ENCODE assay signal across 8 mouse cellular contexts in genomic region chr4:126601597-126602444, GRCm38 (mm10). TPM values are rescaled to one million over a fixed set of nuclear protein-coding genes. Genes with fewer than 3 reads are reported as not detected.
DNase-seq lines count a peak whose midpoint lies in the region; ATAC-seq lines count a peak whose summit lies in the region.

No protein-coding gene starts in this region.

- 20% methylated on average over 20 of the region's 22 CpGs for WGBS in heart, embryonic 13.5 days
- WGBS in embryonic facial prominence, embryonic 12.5 days: 24% methylated on average over 21 of the region's 22 CpGs
- WGBS in hindbrain, embryonic 14.5 days: 22% methylated on average over 19 of the region's 22 CpGs
- 20% methylated on average over 19 of the region's 22 CpGs for WGBS in midbrain, embryonic 13.5 days

- peak overlapping the region; percentile 65 for H3K9ac ChIP-seq in heart, embryonic 13.5 days
- H3K9ac ChIP-seq in embryonic facial prominence, embryonic 12.5 days: peak overlapping the region; percentile 24; the same call in 1 of the 2 replicates
- H3K9ac ChIP-seq in hindbrain, embryonic 14.5 days: peak overlapping the region; percentile 0; the same call in 1 of the 2 replicates
- H3K9ac ChIP-seq in midbrain, embryonic 13.5 days (replicated peaks): no peak overlapping the region

- H3K9me3 ChIP-seq in heart, embryonic 13.5 days: no peaks in the 10 kb centered on the region
- H3K9me3 ChIP-seq in embryonic facial prominence, embryonic 12.5 days: no peaks in the 10 kb centered on the region
- H3K9me3 ChIP-seq in hindbrain, embryonic 14.5 days (ENCODE audit: control insufficient read depth, low read length): no peaks in the 10 kb centered on the region
- no peaks in the 10 kb centered on the region for H3K9me3 ChIP-seq in midbrain, embryonic 13.5 days

- H3K27ac ChIP-seq in heart, embryonic 13.5 days (replicated peaks): no peak overlapping the region
- peak overlapping the region; percentile 66; the same call in 1 of the 2 replicates for H3K27ac ChIP-seq in embryonic facial prominence, embryonic 12.5 days
- no peak overlapping the region for H3K27ac ChIP-seq in hindbrain, embryonic 14.5 days
- 0 out of 2 replicates have a peak overlapping the region, but pooled peaks have one; percentile 17 for H3K27ac ChIP-seq in midbrain, embryonic 13.5 days

- no peaks in the 10 kb centered on the region for H3K36me3 ChIP-seq in heart, embryonic 13.5 days
- H3K36me3 ChIP-seq in embryonic facial prominence, embryonic 12.5 days: no peaks in the 10 kb centered on the region
- no peaks in the 10 kb centered on the region for H3K36me3 ChIP-seq in hindbrain, embryonic 14.5 days (replicated peaks; ENCODE audit: control insufficient read depth, insufficient read depth)
- H3K36me3 ChIP-seq in midbrain, embryonic 13.5 days: no peaks in the 10 kb centered on the region

- peaks cover 10% of the 10 kb centered on the region for H3K4me1 ChIP-seq in heart, embryonic 13.5 days
- H3K4me1 ChIP-seq in embryonic facial prominence, embryonic 12.5 days: peaks cover 10% of the 10 kb centered on the region
- peaks cover 9% of the 10 kb centered on the region; the same call in 1 of the 2 replicates for H3K4me1 ChIP-seq in hindbrain, embryonic 14.5 days (replicated peaks; ENCODE audit: control insufficient read depth, insufficient read depth, low read length)
- peaks cover 29% of the 10 kb centered on the region for H3K4me1 ChIP-seq in midbrain, embryonic 13.5 days (replicated peaks)

- no peak for DNase-seq in heart, adult 9 months (ENCODE audit: low spot score in 2 of 2)
- peak; percentile 59 for DNase-seq in hindbrain, embryonic 14.5 days (ENCODE audit: low spot score)
- peak; percentile 36 for DNase-seq in layer of hippocampus, postnatal 14 days (ENCODE audit: low spot score in 2 of 2)
- DNase-seq in c-Kit-positive CD71-positive TER-119-positive erythroid progenitor cells, embryonic 14.5 days (ENCODE audit: low spot score): no peak

- peak overlapping the region; percentile 21 for H3K4me3 ChIP-seq in heart, embryonic 13.5 days
- H3K4me3 ChIP-seq in embryonic facial prominence, embryonic 12.5 days: 0 out of 2 replicates have a peak overlapping the region, but pooled peaks have one; percentile 7
- H3K4me3 ChIP-seq in hindbrain, embryonic 14.5 days (replicated peaks; ENCODE audit: low read length): no peak overlapping the region
- no peak overlapping the region for H3K4me3 ChIP-seq in midbrain, embryonic 13.5 days (replicated peaks)

- H3K27me3 ChIP-seq in heart, embryonic 13.5 days (replicated peaks): no peaks in the 10 kb centered on the region
- 0 out of 2 replicates have a peak, but pooled peaks cover 2% of the 10 kb centered on the region for H3K27me3 ChIP-seq in embryonic facial prominence, embryonic 12.5 days
- peaks cover 40% of the 10 kb centered on the region for H3K27me3 ChIP-seq in hindbrain, embryonic 14.5 days (ENCODE audit: control insufficient read depth, insufficient read depth, low read length)
- peaks cover 82% of the 10 kb centered on the region for H3K27me3 ChIP-seq in midbrain, embryonic 13.5 days

- H3K4me2 ChIP-seq in heart, embryonic 13.5 days: peak overlapping the region; percentile 61
- peak overlapping the region; percentile 50 for H3K4me2 ChIP-seq in embryonic facial prominence, embryonic 12.5 days (replicated peaks)
- H3K4me2 ChIP-seq in hindbrain, embryonic 14.5 days (replicated peaks): peak overlapping the region; percentile 16
- peak overlapping the region; percentile 42 for H3K4me2 ChIP-seq in midbrain, embryonic 13.5 days (replicated peaks)

- ATAC-seq in heart, embryonic 13.5 days (ENCODE audit: extremely low read depth, insufficient number of reproducible peaks, low FRiP score, low TSS enrichment): no peak
- ATAC-seq in embryonic facial prominence, embryonic 12.5 days (ENCODE audit: insufficient number of reproducible peaks, insufficient read depth, low FRiP score, low TSS enrichment): peak; percentile 81
- ATAC-seq in hindbrain, embryonic 14.5 days (ENCODE audit: low FRiP score): peak; percentile 82; the same call in 1 of the 2 replicates
- ATAC-seq in midbrain, embryonic 13.5 days: peak; percentile 93
- no peak for ATAC-seq in megakaryocyte progenitor cell, adult 5-6 weeks (replicated peaks; ENCODE audit: poor library complexity)

RNA-seq across cellular contexts. Expression of gene 5730409E04Rik, which starts 7.8 kb away (rescaled TPM):
- 1.4 and 1.8 TPM in 2 replicates for polyA plus RNA-seq in heart, embryonic 13.5 days (2015; fragmentation: Nextera tagmentation; extraction: Ambion mirVana)
- polyA plus RNA-seq in embryonic facial prominence, embryonic 12.5 days (2016; fragmentation: Nextera tagmentation; extraction: Ambion mirVana): 2.9 and 4.6 TPM in 2 replicates
- polyA plus RNA-seq in hindbrain, embryonic 14.5 days (2014; fragmentation: Nextera tagmentation; extraction: Ambion mirVana): 15.6 and 16.8 TPM in 2 replicates
- 10 to 100 TPM; 68.6 TPM for total RNA-seq in layer of hippocampus, postnatal 14 days (2021)
- 5.4 and 5.8 TPM in 2 replicates for polyA plus RNA-seq in midbrain, embryonic 13.5 days (2015; fragmentation: Nextera tagmentation; extraction: Ambion mirVana)
- total RNA-seq in megakaryocyte progenitor cell, adult 5-6 weeks (2015): 1.3 and 1.7 TPM in 2 replicates
- 2.2 and 2.3 TPM in 2 replicates for total RNA-seq in megakaryocyte progenitor cell, adult 5-6 weeks (2017)

RNA-seq across cellular contexts. Expression of gene Clspn, which starts 45.1 kb away (rescaled TPM):
- polyA plus RNA-seq in heart, embryonic 13.5 days (2015; fragmentation: Nextera tagmentation; extraction: Ambion mirVana): 22.4 and 24.5 TPM in 2 replicates
- 40.7 and 41.4 TPM in 2 replicates for polyA plus RNA-seq in embryonic facial prominence, embryonic 12.5 days (2016; fragmentation: Nextera tagmentation; extraction: Ambion mirVana)
- 3.7 and 5.8 TPM in 2 replicates for polyA plus RNA-seq in hindbrain, embryonic 14.5 days (2014; fragmentation: Nextera tagmentation; extraction: Ambion mirVana)
- 1 to 10 TPM; 2.5 to 2.6 TPM for total RNA-seq in layer of hippocampus, postnatal 14 days (2021)
- 17.0 and 17.2 TPM in 2 replicates for polyA plus RNA-seq in midbrain, embryonic 13.5 days (2015; fragmentation: Nextera tagmentation; extraction: Ambion mirVana)
- 32.5 and 33.7 TPM in 2 replicates for total RNA-seq in megakaryocyte progenitor cell, adult 5-6 weeks (2015)
- 66.8 and 106 TPM in 2 replicates for total RNA-seq in megakaryocyte progenitor cell, adult 5-6 weeks (2017)

Comparison
In these comparisons a context has a peak if more than half of its experiments do, and no peak if none do; other contexts are left out.
1. ATAC-seq: peak in embryonic facial prominence, embryonic 12.5 days (single experiment), hindbrain, embryonic 14.5 days (single experiment) and midbrain, embryonic 13.5 days (single experiment); none in heart, embryonic 13.5 days (single experiment) and megakaryocyte progenitor cell, adult 5-6 weeks (single experiment).
2. H3K27ac ChIP-seq: peak in embryonic facial prominence, embryonic 12.5 days (single experiment) and midbrain, embryonic 13.5 days (single experiment); none in heart, embryonic 13.5 days (single experiment) and hindbrain, embryonic 14.5 days (single experiment).
3. H3K4me3 ChIP-seq: peak in heart, embryonic 13.5 days (single experiment) and embryonic facial prominence, embryonic 12.5 days (single experiment); none in hindbrain, embryonic 14.5 days (single experiment) and midbrain, embryonic 13.5 days (single experiment).
4. DNase-seq: peak in hindbrain, embryonic 14.5 days (single experiment) and layer of hippocampus, postnatal 14 days (2 of 2); none in heart, adult 9 months (0 of 2) and c-Kit-positive CD71-positive TER-119-positive erythroid progenitor cells, embryonic 14.5 days (single experiment).
5. Peak in every context shown above with its lines, with median percentiles within 50 percentile points of each other: H3K4me2 ChIP-seq.